Mouse (Mus musculus) testis, adult 2 months (tissue): ENCODE results near the gene Map1b.

Experiments used
- CTCF ChIP-seq: fragments of 200-500 bp; IDR thresholded peaks from 2 replicates; pipeline ENCODE4 v1.5.1; 2012; ENCODE audit warnings: low read depth, mild to moderate bottlenecking, inconsistent platforms, low read length, moderate library complexity; ENCODE audit not compliant: control insufficient read depth, insufficient read depth, insufficient replicate concordance
- POLR2A ChIP-seq: fragments of 200-500 bp; IDR thresholded peaks from 2 replicates; pipeline ENCODE4 v1.6.1; 2012; ENCODE audit warnings: low read depth, mild to moderate bottlenecking, inconsistent platforms, low read length, moderate library complexity; ENCODE audit not compliant: control insufficient read depth

- TF ChIP-seq POLR2A, result no peak
- TF ChIP-seq CTCF, result no peak
These were observed 130.4 kb downstream of the Map1b start for GRCm38 (mm10) chr13:99385911-99386310.
